Mouse (Mus musculus): Measurements from ENCODE around the gene Efcab6. TPM values are rescaled to one million over a fixed set of nuclear protein-coding genes. Genes with fewer than 3 reads are reported as not detected.

Efcab6 gene
- polyA plus RNA-seq, 1 experiment from 2014 or later, result 0.34 TPM

Other genes with a start within 250 kb of the Efcab6 start
- 0.22 and 0.30 TPM in 2 replicates for gene Sult4a1, start 40.4 kb upstream of the Efcab6 start, polyA plus RNA-seq (2015; fragmentation: Nextera tagmentation; extraction: Ambion mirVana)
- gene Pnpla5, start 57.8 kb upstream of the Efcab6 start, polyA plus RNA-seq (2015; fragmentation: Nextera tagmentation; extraction: Ambion mirVana), result 0.07 and 0.09 TPM in 2 replicates
- gene Pnpla3, start 102.5 kb upstream of the Efcab6 start, polyA plus RNA-seq (2015; fragmentation: Nextera tagmentation; extraction: Ambion mirVana), result 1.3 and 2.1 TPM in 2 replicates
- gene Samm50, start 126.9 kb upstream of the Efcab6 start, polyA plus RNA-seq (2015; fragmentation: Nextera tagmentation; extraction: Ambion mirVana), result 127 and 128 TPM in 2 replicates
- 2.8 and 3.1 TPM in 2 replicates for gene Parvb, start 166.7 kb upstream of the Efcab6 start, polyA plus RNA-seq (2015; fragmentation: Nextera tagmentation; extraction: Ambion mirVana)

Measured in thymus, postnatal 0 days (tissue).